Mouse (Mus musculus) WW6 (cell line): ENCODE measurements around the gene Tpo.

Experiments used
- DNase-seq: peaks from one replicate; pipeline ENCODE4 v3.0.0-alpha.2; 2013; ENCODE audit warnings: low read depth, low spot score

Tpo gene

DNA sequence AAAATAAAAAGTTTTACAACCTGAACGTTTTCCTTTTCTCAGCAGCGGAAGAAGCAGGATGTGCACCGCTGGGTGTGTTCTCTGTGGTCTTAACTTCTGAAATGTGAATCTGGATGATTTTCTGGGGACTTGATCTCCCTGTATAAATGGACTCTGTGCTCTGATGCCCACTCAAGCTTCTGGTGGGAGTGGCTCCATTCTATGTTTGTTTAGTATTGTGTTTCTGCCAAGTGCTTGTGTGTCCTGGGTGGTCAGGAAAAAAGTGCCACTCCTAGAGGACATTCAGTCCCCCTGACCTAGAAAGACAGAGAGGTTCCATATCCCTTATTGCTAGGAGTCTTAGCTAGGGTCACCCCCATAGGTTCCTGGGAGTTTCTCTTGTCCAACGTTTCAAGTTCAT lies at the start of gene Tpo:
Gene Tpo (minus strand): TSS at position 101 of the 400 bp plus-strand sequence.
- no peak for DNase-seq

DNA sequence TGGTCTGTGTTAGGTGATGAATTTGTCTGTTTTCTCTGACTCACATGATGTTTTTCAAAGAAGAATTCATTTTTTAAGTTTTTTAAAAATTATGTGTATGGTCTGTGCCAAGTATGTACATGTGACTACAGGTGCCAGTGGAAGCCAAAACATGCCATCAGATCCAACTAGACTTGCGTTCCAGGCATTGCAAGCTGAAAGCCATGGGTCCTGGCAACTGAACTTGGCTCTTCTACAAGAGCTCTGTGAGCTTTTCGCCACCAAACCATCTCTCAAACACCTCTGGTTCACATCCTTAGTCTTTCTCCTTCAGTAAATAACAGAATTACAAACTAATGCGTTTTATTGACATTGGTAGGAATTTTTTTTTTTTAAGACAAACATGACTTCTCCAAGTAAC lies 49.3 kb upstream of the Tpo start:
- DNase-seq = no peak

GRCm38 (mm10) chr12:30179623-30180022 lies 47.2 kb upstream of the Tpo start:
- DNase-seq = no peak

DNA sequence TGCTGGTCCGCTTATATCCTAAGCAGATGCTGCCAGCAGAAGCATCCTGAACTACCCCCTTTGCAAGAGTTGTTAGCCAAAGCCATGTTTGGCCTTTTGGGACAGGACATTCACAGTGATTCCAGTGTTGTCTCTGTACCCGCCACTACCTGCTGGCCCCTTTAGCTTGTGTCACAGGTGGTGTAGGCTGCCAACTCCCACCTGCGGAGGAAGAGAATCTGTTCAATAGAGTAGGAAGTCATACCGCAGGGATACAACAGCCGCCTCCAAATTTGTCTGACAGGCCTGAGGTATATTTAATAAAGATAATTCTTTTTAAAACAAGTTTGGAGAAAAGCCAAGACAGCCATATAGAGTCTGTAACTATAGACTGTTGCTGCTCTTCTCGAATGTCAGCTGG lies 45.5 kb upstream of the Tpo start:
- no peak for DNase-seq

GRCm38 (mm10) chr12:30177529-30177928 lies 45.1 kb upstream of the Tpo start:
- DNase-seq = no peak

- DNase-seq = no peak
These were observed 36.1 kb upstream of the Tpo start for GRCm38 (mm10) chr12:30168491-30168890.

DNA sequence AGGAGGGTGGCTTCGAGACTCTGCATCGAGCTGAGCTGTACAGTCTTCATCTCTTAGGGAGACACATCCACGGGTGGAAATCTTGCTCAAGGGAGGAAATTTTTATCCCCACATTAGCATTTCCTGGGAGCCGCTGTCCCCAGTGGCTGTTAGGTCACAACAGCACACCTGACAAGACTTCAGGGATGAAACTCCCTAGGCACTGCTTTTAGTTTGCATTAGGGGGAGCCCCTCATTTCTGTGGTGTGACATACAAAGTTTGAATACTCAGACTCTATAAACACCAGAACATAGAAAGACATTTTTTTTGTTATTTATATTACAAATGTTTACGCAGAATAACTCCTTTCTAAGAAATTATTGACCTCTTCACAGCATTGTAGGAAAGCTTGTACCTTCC lies 32.1 kb upstream of the Tpo start:
- no peak for DNase-seq

DNA sequence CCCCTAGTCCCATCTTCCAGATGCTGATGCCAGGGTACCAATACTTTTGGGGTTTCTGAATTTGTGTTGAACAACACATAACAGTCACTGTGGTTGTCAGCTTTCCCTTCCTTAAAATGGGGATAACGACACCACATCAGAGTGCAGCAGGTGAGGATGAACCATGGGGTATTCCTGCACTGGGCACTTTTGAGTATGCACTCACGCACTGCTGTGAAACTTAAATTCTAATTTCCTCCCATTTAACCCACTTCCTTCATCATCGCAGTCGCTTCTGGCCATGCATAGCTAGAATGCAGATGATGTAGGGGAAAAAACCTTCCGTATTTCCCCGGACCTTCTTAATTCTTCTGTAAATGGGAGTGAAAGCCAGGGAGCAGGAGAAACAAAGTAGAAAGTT lies 31.6 kb upstream of the Tpo start:
- DNase-seq = no peak

- DNase-seq = no peak
These were observed 29.4 kb upstream of the Tpo start for GRCm38 (mm10) chr12:30161731-30162406.

DNA sequence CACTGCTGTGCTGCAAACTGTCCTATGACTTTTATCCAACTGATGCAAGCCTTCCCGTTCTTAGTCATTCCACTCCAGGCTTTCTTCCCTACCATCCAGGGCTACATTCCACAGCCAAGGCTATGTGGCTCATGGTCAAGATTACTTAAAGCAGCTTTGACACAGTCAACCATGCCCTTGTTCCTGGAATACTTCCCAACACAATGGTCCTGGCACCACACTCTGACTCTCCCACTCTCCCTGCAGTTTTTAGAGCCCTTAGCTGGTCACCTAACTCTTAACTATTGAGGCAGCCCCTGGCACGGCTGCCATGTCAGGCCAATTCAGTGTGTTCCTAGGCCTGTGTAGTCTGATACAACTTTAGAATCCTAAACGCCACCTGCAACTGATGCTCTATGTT lies 28.1 kb upstream of the Tpo start:
- DNase-seq = no peak

DNA sequence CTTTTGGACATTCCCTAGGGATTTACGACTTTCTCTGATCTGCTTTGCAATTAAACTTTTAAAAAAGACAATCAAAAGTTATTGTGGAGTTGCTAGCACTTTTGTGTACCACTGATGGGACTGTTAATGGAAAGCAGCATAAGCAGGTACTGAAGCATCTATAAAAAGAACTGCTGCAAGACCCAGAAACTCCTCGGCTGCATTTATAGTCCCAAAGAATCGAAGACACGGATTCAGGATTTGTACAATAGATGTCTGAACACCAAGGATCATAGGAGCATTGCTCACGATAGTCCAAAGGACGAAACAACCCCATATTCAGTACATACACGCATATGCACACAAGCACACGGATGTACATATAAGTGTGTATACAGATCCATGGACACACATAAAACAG lies 27.4 kb upstream of the Tpo start:
- DNase-seq = no peak

- no peak for DNase-seq
These were observed 21.8 kb upstream of the Tpo start for GRCm38 (mm10) chr12:30154079-30154673.

- DNase-seq = no peak
These were observed 9.7 kb upstream of the Tpo start for GRCm38 (mm10) chr12:30142085-30142484.

DNA sequence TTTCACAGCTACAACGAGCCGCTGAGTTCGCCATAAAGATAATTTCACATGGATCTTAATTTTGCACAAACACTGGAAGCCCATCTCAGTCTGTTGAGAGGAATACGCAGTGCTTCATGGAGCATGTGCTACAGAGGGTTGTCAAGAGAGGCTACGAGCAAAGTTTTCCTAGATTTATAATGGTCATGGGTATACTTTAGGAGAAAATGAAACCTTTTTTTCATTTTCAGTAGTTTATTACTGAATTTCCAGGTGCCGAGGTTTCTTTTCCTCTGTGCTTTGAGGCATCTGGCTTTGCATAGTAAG lies 3.1 kb downstream of the Tpo start:
- no peak for DNase-seq

GRCm38 (mm10) chr12:30128561-30129410 lies 3.6 kb downstream of the Tpo start:
- DNase-seq = peak; percentile 16

GRCm38 (mm10) chr12:30122347-30122746 lies 10.1 kb downstream of the Tpo start:
- no peak for DNase-seq

- no peak for DNase-seq
These were observed 20.2 kb downstream of the Tpo start for GRCm38 (mm10) chr12:30112271-30112670.

GRCm38 (mm10) chr12:30109646-30110605 lies 22.5 kb downstream of the Tpo start:
- DNase-seq = no peak

DNA sequence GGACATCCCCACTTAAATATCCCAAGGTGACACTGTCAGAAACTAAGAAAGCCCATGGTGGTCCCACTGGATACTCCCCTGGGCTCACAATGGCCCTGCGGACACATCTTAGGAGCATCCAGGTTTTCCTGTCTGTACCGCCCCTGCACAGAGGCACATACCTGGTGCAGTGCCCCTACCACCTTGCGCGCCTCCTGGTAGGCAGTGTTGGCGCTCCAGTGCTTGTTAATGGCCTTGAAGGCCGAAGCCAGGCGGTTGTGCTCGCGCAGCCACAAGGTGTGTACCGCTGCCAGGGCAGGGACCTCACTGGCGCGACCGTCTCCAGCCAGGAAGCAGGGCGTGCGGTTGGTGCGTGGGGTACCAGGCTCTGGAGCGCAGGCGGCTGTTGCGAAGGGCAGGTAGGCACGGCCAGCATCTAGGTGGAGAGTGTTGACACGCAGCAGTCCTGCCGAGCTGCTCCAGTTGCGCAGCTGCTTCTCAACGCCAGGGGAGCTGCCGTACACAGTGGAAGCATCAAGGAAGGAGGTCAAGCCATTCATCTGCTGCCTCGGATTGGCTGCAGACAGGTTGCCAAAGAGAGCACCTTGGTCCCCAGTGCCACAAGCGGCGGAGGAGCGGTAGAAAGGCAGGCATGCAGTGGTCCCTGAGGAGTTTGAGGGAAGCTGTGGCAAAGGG lies 29.4 kb downstream of the Tpo start:
- DNase-seq = peak; percentile 56

DNA sequence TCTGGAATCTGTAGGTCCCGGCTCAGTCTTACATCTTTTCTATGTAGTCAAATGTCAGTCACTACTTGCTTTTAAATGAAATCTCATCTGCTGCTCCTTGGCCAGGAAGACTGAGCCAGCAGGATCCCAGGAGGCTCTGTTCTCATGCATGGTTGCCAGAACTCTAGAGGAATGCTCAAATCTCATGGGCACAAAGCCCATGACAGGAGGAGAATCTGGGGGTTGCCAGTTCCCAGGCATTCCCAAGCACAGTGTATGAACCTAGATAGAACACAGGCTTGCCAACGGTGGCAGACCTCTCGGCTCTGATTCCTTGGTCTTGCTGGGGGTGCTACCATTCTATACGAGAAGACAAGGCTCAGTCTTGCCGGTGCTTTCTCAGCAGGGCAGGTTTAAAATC lies 40.3 kb downstream of the Tpo start:
- no peak for DNase-seq

DNA sequence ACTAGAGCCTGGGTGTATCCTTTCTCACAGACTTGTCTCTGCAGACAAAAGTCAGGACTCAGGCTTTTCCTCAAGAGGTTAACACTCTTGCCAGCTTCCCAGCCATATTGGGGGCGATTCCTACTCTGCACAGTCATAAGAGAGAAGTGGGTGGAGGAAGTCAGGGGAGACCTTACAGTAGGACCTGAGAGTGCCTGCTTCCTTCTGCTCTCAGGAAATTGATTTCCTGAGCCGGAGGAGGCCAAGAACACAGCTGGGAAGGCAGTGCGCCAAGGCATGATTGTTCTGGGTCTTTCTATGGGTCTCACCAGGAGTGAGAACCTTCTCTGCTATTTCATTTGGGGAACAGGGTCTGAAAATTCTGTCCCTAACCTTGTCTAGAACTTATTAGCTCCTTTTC lies 48.5 kb downstream of the Tpo start:
- DNase-seq = no peak
